Mouse (Mus musculus): ENCODE results near the gene Tas2r116. TPM values are rescaled to one million over a fixed set of nuclear protein-coding genes. Genes with fewer than 3 reads are reported as not detected.

The Tas2r116 gene
- not detected in 2 replicates for polyA plus RNA-seq (2014; fragmentation: Nextera tagmentation; extraction: Ambion mirVana)

DNA sequence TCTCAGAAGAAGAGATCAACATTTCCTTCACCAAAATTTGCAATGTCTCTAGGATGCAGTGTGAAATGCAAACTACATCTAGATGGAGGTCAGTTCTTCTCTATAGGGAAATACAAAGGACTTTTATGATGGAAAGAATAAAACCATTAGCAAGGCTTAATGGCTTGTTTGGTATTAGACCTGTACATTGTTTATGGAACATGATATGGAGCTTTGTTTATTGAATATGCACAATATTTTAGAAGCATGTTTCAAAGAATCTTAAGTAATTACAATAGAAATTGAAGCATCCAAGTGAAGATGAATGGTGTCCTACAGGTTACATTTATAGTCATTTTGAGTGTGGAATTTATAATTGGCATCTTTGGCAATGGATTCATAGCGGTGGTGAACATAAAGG lies at the start of gene Tas2r116:
Gene Tas2r116, plus strand, starts transcription at position 301 of the 400 bp plus-strand sequence.
- no peak within 1 kb of the TSS for H3K9ac ChIP-seq (ENCODE audit: low read length)
- no peak within 1 kb of the TSS for H3K27ac ChIP-seq (ENCODE audit: low read depth, low read length)
- H3K4me3 ChIP-seq (ENCODE audit: low read depth, low read length): no peak within 1 kb of the TSS
- no peaks in the 10 kb centered on the region for H3K9me3 ChIP-seq (replicated peaks; ENCODE audit: control insufficient read depth, low read length)
- 81% methylated on average over 1 of the region's 1 CpGs for WGBS
- H3K4me1 ChIP-seq (ENCODE audit: control insufficient read depth, insufficient read depth, low read length): no peaks in the 10 kb centered on the region
- no peaks in the 10 kb centered on the region for H3K36me3 ChIP-seq (ENCODE audit: control insufficient read depth, insufficient read depth, low read length)
- no peak for ATAC-seq
- H3K4me2 ChIP-seq (ENCODE audit: low read length): no peak within 1 kb of the TSS
- H3K27me3 ChIP-seq (replicated peaks; ENCODE audit: control insufficient read depth, insufficient read depth, low read length): no peaks in the 10 kb centered on the region
- no peak for DNase-seq (ENCODE audit: low spot score)

DNA sequence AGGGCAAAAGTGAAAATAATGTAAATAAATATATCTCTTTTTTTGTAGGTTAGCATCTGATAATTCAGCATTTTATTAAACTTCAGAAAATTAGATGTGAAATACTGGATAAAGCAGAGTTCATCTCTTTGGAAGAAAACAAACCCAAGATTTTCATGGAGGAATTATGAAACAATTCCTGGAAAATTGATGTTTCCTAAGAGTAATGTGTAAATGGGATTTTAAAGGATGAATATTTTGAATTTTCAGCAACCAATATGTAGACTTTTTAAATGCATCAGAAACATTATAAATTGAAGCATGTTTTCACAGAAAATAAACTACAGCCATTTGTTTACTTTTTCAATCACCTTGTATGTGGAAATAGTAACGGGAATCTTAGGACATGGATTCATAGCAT lies 8.4 kb upstream of the Tas2r116 start, which contains the start of gene Tas2r123:
Gene Tas2r123, plus strand, starts transcription at position 301 of the 400 bp plus-strand sequence.
- Histone ChIP-seq H3K9ac (ENCODE audit: low read length) (no peak within 1 kb of the TSS), H3K4me1 (ENCODE audit: control insufficient read depth, insufficient read depth, low read length) (no peaks in the 10 kb centered on the region), H3K4me2 (ENCODE audit: low read length) (no peak within 1 kb of the TSS), H3K4me3 (ENCODE audit: low read depth, low read length) (no peak within 1 kb of the TSS), H3K9me3 (replicated peaks; ENCODE audit: control insufficient read depth, low read length) (no peaks in the 10 kb centered on the region), H3K27me3 (replicated peaks; ENCODE audit: control insufficient read depth, insufficient read depth, low read length) (no peaks in the 10 kb centered on the region), H3K36me3 (ENCODE audit: control insufficient read depth, insufficient read depth, low read length) (no peaks in the 10 kb centered on the region), H3K27ac (ENCODE audit: low read depth, low read length) (no peak within 1 kb of the TSS)
- ATAC-seq: no peak
- no peak for DNase-seq (ENCODE audit: low spot score)
- WGBS: 89% methylated on average over 1 of the region's 1 CpGs

DNA sequence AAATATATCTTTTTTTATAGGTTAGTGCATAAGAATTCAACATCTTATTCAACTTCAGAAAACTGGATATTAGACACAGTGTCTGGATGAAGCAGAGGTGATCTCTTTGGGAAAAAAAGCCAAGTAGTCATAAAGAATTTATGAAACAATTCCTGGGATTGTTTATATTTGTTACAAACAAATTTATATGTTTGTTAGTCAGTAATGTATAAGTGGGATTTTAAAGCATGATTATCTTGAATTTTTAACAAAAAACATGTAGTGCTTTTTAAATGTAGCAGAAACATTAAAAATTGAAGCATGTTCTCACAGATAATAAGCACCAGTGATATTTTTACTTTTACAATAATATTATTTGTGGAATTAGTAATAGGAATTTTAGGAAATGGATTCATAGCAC lies 12.5 kb downstream of the Tas2r116 start, which contains the start of gene Tas2r110:
Gene Tas2r110, plus strand, starts transcription at position 301 of the 400 bp plus-strand sequence.
- H3K4me1 ChIP-seq (ENCODE audit: control insufficient read depth, insufficient read depth, low read length): no peaks in the 10 kb centered on the region
- no peak within 1 kb of the TSS for H3K4me2 ChIP-seq (ENCODE audit: low read length)
- no peaks in the 10 kb centered on the region for H3K36me3 ChIP-seq (ENCODE audit: control insufficient read depth, insufficient read depth, low read length)
- H3K27me3 ChIP-seq (replicated peaks; ENCODE audit: control insufficient read depth, insufficient read depth, low read length): no peaks in the 10 kb centered on the region
- H3K27ac ChIP-seq (ENCODE audit: low read depth, low read length): no peak within 1 kb of the TSS
- ATAC-seq (no peak), DNase-seq (ENCODE audit: low spot score) (no peak)
- H3K4me3 ChIP-seq (ENCODE audit: low read depth, low read length): no peak within 1 kb of the TSS
- no peaks in the 10 kb centered on the region for H3K9me3 ChIP-seq (replicated peaks; ENCODE audit: control insufficient read depth, low read length)
- H3K9ac ChIP-seq (ENCODE audit: low read length): no peak within 1 kb of the TSS

DNA sequence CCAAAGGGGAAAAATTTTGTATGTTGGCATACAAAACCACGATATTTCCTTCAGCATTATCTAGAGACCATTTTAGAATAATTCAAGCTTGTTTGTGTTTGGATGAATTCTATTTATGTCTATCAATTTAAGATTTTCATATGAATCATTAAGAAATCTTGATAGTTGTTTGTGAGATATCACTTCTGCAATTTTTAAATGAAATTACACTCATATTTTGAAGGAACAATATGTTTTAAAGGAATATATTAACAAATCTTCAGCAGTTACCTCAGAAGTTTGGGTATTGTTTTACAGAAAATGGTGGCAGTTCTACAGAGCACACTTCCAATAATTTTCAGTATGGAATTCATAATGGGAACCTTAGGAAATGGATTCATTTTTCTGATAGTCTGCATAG lies 37.5 kb downstream of the Tas2r116 start, which contains the start of gene Tas2r113:
Gene Tas2r113, plus strand, starts transcription at position 301 of the 400 bp plus-strand sequence.
- Histone ChIP-seq H3K9me3 (replicated peaks; ENCODE audit: control insufficient read depth, low read length) (no peaks in the 10 kb centered on the region), H3K27ac (ENCODE audit: low read depth, low read length) (no peak within 1 kb of the TSS), H3K4me2 (ENCODE audit: low read length) (no peak within 1 kb of the TSS), H3K36me3 (ENCODE audit: control insufficient read depth, insufficient read depth, low read length) (no peaks in the 10 kb centered on the region), H3K9ac (ENCODE audit: low read length) (no peak within 1 kb of the TSS), H3K4me1 (ENCODE audit: control insufficient read depth, insufficient read depth, low read length) (no peaks in the 10 kb centered on the region), H3K4me3 (ENCODE audit: low read depth, low read length) (no peak within 1 kb of the TSS), H3K27me3 (replicated peaks; ENCODE audit: control insufficient read depth, insufficient read depth, low read length) (no peaks in the 10 kb centered on the region)
- ATAC-seq (no peak), DNase-seq (ENCODE audit: low spot score) (no peak)
- 65% methylated on average over 1 of the region's 1 CpGs for WGBS

Other genes with a start within 250 kb of the Tas2r116 start
- gene A630073D07Rik, start 203.9 kb upstream of the Tas2r116 start, polyA plus RNA-seq (2014; fragmentation: Nextera tagmentation; extraction: Ambion mirVana): not detected in 2 replicates
- not detected in 2 replicates for gene Tas2r120, start 198.5 kb upstream of the Tas2r116 start, polyA plus RNA-seq (2014; fragmentation: Nextera tagmentation; extraction: Ambion mirVana)
- not detected in 2 replicates for gene Tas2r121, start 154.4 kb upstream of the Tas2r116 start, polyA plus RNA-seq (2014; fragmentation: Nextera tagmentation; extraction: Ambion mirVana)
- not detected in 2 replicates for gene Tas2r122, start 143.5 kb upstream of the Tas2r116 start, polyA plus RNA-seq (2014; fragmentation: Nextera tagmentation; extraction: Ambion mirVana)
- gene Tas2r115, start 117.4 kb upstream of the Tas2r116 start, polyA plus RNA-seq (2014; fragmentation: Nextera tagmentation; extraction: Ambion mirVana): not detected in 2 replicates
- gene Tas2r124, start 100.7 kb upstream of the Tas2r116 start, polyA plus RNA-seq (2014; fragmentation: Nextera tagmentation; extraction: Ambion mirVana): not detected in 2 replicates
- not detected in 2 replicates for gene Tas2r102, start 93.3 kb upstream of the Tas2r116 start, polyA plus RNA-seq (2014; fragmentation: Nextera tagmentation; extraction: Ambion mirVana)
- gene Tas2r136, start 77.3 kb upstream of the Tas2r116 start, polyA plus RNA-seq (2014; fragmentation: Nextera tagmentation; extraction: Ambion mirVana): not detected in 2 replicates
- not detected in 2 replicates for gene Tas2r117, start 52.6 kb upstream of the Tas2r116 start, polyA plus RNA-seq (2014; fragmentation: Nextera tagmentation; extraction: Ambion mirVana)
- not detected in 2 replicates for gene Tas2r123, start 8.3 kb upstream of the Tas2r116 start, polyA plus RNA-seq (2014; fragmentation: Nextera tagmentation; extraction: Ambion mirVana)
- not detected in 2 replicates for gene Tas2r110, start 12.6 kb downstream of the Tas2r116 start, polyA plus RNA-seq (2014; fragmentation: Nextera tagmentation; extraction: Ambion mirVana)
- gene Tas2r113, start 37.6 kb downstream of the Tas2r116 start, polyA plus RNA-seq (2014; fragmentation: Nextera tagmentation; extraction: Ambion mirVana): not detected in 2 replicates
- not detected in 2 replicates for gene Tas2r125, start 54.2 kb downstream of the Tas2r116 start, polyA plus RNA-seq (2014; fragmentation: Nextera tagmentation; extraction: Ambion mirVana)
- not detected in 2 replicates for gene Tas2r129, start 95.7 kb downstream of the Tas2r116 start, polyA plus RNA-seq (2014; fragmentation: Nextera tagmentation; extraction: Ambion mirVana)
- not detected in 2 replicates for gene Tas2r131, start 102.5 kb downstream of the Tas2r116 start, polyA plus RNA-seq (2014; fragmentation: Nextera tagmentation; extraction: Ambion mirVana)
- gene Tas2r109, start 125.5 kb downstream of the Tas2r116 start, polyA plus RNA-seq (2014; fragmentation: Nextera tagmentation; extraction: Ambion mirVana): not detected in 2 replicates
- not detected in 2 replicates for gene Tas2r103, start 181.7 kb downstream of the Tas2r116 start, polyA plus RNA-seq (2014; fragmentation: Nextera tagmentation; extraction: Ambion mirVana)
- gene Tas2r140, start 200.4 kb downstream of the Tas2r116 start, polyA plus RNA-seq (2014; fragmentation: Nextera tagmentation; extraction: Ambion mirVana): not detected in 2 replicates
- gene Smim10l1, start 249.5 kb downstream of the Tas2r116 start, polyA plus RNA-seq (2014; fragmentation: Nextera tagmentation; extraction: Ambion mirVana): 73.4 and 93.4 TPM in 2 replicates

All from forebrain, embryonic 14.5 days (tissue).